In genomic region chr4:31410157-31410556, GRCm38 (mm10) we compare ENCODE assay signal across 17 mouse cellular contexts.
"Had no signal": no experiment of that assay in that cellular context is flagged by ENCODE, and none has a peak within 500 bp of the region (broad histone marks: within the 10 kb centered on the region; RNA-seq: fewer than 3 reads in every experiment).

No protein-coding gene starts in this region.

- H3K36me3 ChIP-seq: limb, embryonic 12.5 days; limb, embryonic 15.5 days; midbrain, embryonic 13.5 days; neural tube, embryonic 12.5 days had no signal

- H3K4me1 ChIP-seq: neural tube, embryonic 12.5 days had no signal

- H3K9me3 ChIP-seq: limb, embryonic 12.5 days; limb, embryonic 15.5 days; midbrain, embryonic 13.5 days; neural tube, embryonic 12.5 days had no signal

- H3K27me3 ChIP-seq: limb, embryonic 12.5 days; limb, embryonic 15.5 days; midbrain, embryonic 13.5 days; neural tube, embryonic 12.5 days had no signal

- H3K9ac ChIP-seq: limb, embryonic 12.5 days; limb, embryonic 15.5 days; liver, embryonic 14.5 days; liver, postnatal 0 days; lung, embryonic 14.5 days; midbrain, embryonic 13.5 days; neural tube, embryonic 12.5 days had no signal

- DNase-seq: kidney, adult 11 months; kidney, adult 9 months; kidney, postnatal 14 days; kidney, postnatal 4 days; left cerebral cortex, postnatal 4 days; liver, postnatal 0 days; thymus, postnatal 25 days had no signal

- H3K27ac ChIP-seq: limb, embryonic 12.5 days; limb, embryonic 15.5 days; liver, embryonic 14.5 days; macrophage; midbrain, embryonic 13.5 days; neural tube, embryonic 12.5 days had no signal

- ATAC-seq: liver, postnatal 0 days; lung, postnatal 0 days; midbrain, embryonic 13.5 days; midbrain, embryonic 16.5 days had no signal

- H3K4me3 ChIP-seq: limb, embryonic 12.5 days; limb, embryonic 15.5 days; midbrain, embryonic 13.5 days; neural tube, embryonic 12.5 days had no signal

- H3K4me2 ChIP-seq: limb, embryonic 12.5 days; limb, embryonic 15.5 days; liver, embryonic 11.5 days; lung, embryonic 14.5 days; midbrain, embryonic 13.5 days; neural tube, embryonic 12.5 days had no signal
